Mouse (Mus musculus) heart, postnatal 4 days (tissue): ENCODE measurements around the gene Stat5a. TPM values are rescaled to one million over a fixed set of nuclear protein-coding genes. Genes with fewer than 3 reads are reported as not detected.

ENCODE experiments used
- DNase-seq: peaks from one replicate; pipeline ENCODE4 v3.0.0; 2021
- total RNA-seq, 2 experiments: library from RNA; stranded (reverse); gene quantifications; 2 replicates each; pipeline ENCODE4 v1.2.3; 2021

Gene Stat5a
- total RNA-seq, 2 experiments from 2014 or later, result 15.7 to 17.4 TPM

DNA sequence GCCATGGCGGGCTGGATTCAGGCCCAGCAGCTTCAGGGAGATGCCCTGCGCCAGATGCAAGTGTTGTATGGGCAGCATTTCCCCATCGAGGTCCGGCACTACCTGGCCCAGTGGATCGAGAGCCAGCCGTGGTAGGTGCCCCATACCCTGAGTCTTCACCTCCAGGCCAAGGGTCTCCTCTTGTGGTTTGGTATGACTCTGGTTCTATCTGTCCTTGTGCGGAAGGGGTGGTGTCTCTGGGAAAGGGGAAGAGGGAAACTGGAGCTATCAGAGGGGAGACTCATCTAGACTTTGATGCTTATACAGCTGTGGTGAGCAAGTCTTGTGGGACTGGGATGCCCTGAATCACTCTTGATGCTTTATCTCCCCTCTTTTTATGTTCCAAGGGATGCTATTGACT lies 2.2 kb downstream of the Stat5a start:
- no peak for DNase-seq

DNA sequence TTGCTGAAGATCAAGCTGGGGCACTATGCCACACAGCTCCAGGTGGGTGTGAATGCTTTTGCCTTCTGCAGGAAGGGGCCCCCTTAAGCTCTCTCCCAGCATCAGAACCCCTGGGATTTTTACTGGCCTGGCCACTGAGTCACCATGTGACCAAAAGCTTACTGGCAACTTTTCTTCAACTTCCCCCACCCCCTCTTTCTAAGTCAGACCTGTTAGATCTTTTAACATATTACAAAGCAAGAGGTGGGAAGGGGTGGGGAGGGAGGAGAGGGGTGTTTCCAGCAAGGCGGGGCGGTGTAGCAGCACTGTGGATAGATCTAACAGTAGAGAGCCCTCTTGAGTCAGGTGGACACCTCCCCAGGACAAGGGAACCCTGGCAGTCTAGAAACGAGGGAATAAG lies 2.7 kb downstream of the Stat5a start:
- DNase-seq, result no peak

DNA sequence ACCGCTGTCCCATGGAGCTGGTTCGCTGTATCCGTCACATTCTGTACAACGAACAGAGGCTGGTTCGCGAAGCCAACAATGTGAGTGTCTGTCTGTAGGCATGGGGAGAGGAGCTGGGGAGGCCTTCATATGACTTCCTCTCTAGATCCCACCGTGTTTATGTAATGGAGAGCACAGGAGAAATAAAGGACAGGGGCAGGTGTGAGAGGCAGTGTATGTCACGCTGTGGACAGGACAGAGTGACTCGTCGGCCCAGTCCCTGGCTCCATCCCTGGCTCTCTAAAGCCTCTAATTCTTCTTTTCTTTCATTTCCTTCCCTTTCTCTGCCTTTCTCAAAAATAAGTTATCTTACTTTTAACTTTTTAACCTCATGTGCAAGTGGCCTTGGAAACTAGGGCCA lies 4.0 kb downstream of the Stat5a start:
- no peak for DNase-seq

DNA sequence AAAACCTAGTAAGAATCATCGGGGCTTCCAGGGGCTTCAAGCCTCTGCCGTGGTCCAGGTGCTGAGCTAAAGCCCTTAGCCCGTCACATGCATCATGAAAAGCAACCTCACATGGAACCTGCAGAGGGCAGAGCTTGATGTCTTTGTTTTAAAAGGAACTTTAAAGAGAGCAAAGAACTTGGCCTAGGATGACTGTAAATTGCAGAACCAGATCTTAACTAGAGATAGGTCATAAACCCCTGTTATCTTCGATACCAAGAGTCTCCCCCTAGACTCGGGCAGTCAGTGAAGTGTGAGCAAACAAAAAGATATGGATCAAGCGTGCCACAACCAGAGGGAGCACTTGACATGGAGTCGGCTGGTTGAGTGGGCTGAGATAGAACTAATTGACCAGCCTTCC lies 6.5 kb downstream of the Stat5a start:
- no peak for DNase-seq

DNA sequence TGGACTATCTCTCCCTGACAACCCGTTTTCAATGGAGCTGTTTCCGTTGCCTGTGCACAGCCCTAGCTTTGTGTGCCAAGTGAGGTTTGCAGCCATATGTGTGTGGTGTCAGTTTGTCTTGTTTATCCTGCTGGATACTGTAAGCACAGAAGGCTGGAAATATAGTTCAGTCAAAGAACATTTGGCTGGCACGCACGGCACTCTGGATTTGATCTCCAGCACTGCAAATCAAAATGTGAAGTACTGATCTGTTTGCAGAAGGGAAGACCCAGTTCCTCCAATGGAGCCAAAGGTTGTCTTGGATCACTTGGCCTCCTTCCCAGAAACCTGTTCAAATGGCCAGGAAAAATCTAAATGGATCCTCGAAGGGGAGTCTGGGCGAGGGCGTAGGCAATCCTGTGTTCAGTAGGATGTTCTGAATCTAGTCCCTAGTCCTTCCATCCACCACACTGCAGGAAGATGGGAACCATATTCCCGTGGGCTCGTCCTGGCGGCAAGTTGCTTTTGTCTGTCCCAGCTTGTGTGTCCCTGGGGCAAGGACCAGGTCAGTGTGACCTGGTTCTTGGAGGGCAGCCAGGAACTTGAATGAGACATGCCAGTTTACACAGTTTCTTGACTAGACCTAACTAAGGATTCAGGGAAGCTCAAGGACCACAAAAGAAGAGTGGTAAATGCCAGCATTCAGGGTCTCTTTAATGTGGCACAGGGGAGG lies 11.3 kb downstream of the Stat5a start:
- DNase-seq, result no peak

DNA sequence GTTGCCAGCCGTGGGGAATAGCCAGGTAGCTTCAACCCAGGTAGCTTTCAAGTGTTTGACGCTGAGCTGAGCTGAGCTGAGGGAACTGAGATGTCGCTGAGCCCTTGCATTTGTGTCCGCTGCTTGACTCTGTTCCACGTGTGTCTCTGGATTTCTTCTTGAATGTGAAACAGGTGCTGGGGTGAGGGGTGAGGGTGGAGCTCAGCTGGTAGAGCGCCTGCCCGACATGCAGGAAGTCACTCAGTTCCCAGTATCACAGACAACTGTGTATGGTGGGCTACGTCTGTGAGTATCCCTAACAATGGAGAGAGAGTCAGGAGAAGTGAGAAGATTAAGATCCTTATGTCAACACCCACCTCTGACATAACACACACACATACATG lies 11.8 kb downstream of the Stat5a start:
- no peak for DNase-seq

DNA sequence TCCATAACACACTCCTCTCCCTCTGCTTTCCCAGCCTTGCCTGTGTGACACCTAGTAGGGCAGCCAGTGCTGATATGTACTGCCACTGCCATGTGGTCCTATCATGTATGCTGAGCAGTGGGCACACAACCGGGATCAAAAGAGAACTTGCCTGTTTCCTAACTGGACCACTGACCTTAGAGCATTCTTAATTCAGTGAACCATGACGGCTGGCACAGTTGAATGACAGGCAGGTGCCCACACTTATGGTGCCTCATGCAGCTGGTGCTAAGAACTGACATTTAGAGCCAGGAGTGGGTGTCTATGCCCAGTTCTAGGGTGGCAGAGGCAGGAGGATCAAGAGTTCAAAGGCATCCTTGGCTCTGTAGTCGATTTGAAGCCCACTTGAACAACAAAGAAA lies 16.6 kb downstream of the Stat5a start:
- no peak for DNase-seq

DNA sequence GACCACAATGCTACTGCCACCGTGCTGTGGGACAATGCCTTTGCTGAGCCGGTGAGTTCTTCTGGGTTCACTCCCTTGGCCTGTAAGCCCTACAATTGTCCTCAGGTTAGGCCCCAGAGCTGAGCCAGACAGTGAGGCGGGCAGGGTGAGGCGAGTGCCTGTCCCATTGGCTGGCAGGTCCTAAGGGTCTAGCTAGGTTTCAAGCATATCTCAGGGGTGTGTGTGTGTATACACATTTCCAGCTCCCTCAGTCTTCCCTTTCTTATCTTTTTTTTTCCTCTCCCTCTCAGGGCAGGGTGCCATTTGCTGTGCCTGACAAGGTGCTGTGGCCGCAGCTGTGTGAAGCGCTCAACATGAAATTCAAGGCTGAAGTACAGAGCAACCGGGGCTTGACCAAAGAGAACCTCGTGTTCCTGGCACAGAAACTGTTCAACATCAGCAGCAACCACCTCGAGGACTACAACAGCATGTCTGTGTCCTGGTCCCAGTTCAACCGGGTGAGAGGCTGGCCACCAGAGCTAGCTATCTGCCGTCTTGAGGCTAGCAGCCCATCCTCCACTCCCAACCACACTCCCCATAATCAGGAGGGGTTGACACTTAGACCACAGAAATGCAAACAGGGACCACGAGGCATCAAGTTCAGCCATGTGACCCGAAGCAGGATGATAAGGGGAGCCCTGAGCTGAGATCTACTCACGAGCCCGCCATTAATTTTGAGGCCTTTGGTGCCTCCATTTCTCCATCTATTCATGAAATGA lies 20.3 kb downstream of the Stat5a start:
- no peak for DNase-seq

DNA sequence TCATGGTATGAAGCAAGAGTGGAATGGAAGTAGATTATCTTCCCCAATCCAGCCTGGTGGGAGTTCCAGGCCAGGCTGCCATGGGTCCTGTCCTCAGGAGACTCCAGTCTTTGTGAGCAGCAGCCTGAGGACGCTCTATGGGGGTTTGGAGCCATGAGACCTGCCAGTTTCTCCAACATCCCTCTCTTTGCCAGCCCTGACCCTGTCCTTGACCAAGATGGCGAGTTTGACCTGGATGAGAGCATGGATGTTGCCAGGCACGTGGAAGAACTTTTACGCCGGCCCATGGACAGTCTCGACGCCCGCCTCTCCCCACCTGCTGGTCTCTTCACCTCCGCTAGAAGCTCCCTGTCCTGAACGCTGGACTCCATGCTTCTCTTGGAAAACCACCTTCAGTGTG lies 24.5 kb downstream of the Stat5a start:
- DNase-seq, result no peak

DNA sequence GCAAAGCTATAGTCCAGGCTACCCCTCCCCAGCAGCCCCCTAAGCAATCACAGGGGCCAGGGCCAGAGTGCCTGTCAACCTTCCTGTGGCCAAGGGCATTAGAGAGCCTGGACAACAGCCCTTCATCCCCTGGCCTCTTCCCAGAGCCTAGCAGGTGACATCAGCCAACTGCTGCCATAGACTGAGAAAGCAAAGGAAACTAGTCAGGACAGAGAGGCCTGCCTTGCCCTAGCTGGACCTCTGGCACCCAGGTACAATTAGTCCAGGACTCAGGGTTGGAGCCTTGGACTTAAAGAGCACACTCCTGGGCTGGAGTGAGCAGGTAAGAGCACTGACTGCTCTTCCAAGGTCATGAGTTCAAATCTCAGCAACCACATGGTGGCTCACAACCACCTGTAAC lies 26.3 kb downstream of the Stat5a start:
- DNase-seq, result no peak

DNA sequence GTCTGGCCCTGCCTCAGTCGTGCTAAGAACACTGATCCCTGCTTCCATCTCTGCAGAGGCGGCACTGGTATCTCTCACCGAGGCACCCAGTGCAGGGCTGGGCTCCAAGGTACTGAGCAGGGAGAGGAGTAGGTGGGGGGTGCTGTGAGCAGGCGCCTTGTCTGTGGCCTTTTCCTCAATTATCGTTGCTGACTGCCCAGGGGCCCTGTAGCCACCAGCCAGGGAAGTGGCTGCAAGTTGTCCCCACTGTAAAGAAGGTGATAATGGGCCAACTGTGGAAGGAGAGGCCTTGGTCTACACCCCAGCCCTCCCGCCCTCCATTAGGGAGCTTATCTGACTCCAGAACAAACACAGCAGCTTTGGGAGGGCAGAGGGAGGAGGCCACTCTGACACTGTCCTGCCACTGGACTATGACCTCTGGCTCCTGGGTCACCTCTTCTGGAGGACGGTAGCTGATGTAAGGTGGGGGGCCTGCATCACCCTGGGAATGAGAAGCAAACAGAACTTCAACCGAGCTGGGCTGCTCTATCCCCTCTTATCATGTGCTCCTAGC lies 27.1 kb downstream of the Stat5a start:
- no peak for DNase-seq

DNA sequence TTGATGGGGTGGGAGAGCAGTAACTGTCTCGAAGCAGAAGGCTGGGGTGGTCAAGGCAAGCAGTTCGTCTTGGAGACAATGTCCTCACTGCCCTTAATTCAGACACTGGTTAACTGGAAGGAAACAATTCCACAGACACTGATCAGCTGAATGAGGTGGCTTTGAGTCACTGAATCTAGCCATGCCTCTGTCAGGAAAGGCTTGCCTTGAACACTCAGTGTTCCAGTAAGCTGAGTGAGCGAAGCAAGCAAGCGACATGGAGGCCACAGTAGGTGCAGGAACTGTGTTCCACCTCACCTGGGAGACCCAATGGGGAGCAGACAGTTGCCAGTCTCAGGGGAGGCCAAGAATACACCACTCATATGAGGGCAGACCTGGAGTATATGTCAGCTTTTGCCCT lies 28.1 kb downstream of the Stat5a start:
- DNase-seq, result no peak

DNA sequence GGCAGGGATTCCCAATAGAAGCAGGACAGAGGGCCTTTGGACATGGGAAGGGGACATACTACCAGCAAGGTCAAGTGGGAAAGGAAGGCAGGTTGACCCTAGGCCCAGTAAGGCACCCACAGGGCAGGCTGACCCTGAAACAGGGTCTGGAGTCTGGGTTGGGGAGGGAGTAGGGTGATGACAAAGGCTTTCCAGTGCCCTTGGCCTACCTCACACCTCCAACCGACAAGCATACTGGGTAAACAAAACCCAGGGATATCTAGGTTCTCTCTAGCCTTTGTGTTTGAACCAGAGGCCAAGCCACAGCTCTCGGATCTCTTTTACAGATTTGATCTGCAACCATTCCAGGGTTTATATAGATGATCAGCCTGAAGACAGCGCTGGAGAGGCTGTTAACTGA lies 28.6 kb downstream of the Stat5a start:
- no peak for DNase-seq

DNA sequence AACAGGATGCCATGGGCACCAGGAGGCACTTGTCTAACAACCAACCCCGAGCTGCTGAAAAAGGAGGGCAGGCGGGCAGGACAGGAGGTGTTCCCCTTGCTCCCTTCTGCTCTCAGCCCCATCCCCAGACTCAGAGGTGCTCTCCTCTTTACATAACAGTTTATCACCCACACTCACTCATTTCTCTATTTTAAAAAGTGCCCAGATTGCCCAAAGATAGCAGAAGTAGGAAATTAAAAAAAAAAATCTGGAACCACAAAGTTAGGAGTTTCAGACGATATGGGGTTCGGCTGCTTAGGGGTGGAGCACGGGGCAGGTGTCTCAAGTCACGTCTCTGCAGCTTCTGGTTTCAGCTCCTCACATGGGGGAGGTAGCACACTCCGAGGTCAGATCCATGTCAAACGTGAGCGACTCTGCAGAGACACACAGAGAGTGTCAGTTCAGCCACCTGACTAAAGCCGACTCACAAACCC lies 29.2 kb downstream of the Stat5a start:
- DNase-seq, result no peak

DNA sequence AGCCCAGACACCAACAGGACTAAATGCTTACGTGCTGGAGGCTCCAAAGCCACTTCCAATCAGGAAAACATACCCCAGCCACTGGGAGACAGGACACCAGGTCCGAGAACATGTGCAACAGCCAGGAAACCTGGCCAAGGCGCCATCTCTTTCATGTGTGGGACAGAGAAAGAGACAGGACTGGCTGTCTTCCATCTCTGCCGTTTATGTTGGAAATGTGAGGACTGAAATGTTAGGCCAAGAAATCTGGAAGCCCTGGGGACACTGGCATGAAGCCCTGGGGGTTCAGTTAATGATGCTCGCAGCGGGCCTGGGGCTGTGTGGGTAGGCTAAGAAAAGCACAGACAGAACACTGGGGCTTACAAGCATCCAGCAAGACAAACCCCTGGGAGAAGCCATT lies 31.3 kb downstream of the Stat5a start:
- DNase-seq, result no peak

DNA sequence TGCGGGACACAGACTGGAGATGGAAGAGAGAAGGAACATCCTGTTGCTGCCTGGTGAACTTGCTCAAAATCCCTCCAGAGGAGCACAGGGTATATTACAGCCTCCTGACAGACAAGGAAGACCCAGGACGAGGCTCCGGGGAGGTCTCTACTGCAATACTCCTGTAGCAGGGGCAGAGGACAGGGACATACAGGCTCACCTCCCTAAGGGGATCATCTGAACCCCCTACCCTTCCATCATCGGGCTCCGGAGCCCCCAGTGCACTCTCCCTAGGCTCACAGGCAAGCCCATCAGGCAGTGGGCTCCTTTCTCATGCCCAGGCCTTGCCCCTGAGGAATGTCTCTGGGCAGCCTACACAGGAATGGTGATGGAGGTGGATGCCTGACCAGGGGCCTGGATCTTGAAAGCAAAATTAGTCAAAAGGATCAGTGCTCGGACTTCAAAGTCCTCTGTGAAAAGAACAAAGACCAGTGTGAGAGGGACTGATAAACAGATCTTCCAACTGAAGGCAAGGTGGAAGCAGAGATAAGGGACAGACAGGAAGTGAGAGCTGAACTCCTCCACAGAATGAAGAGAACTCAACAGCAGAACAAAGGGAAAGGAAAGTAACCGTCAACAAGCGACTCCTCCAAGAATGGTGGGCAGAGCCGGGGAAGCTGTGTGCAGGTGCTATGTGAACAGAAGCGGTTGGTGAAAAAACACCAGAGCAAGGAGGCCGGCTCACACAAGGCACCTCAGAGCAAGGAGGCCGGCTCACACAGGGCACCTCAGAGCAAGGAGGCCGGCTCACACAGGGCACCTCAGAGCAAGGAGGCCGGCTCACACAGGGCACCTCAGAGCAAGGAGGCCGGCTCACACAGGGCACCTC lies 32.3 kb downstream of the Stat5a start:
- no peak for DNase-seq

DNA sequence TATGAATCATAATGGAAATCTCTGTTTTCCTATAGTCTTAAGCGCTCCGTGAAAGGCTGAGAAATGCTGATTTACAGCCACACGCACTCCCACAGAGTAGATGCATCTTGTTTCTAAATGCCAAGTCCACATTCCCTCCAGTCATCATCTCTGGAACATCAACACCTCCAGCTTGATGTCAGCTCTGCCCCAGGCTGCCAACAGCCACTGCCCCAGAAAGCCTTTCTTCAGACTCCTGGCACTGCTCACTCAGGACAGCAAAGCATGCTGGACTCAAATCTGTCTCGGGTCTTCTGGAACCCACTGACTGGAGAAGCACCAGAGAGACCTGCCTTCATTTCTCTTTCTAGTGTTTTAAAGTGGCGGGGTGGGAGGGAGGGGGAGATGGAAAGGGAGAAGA lies 33.3 kb downstream of the Stat5a start:
- peak; percentile 52 for DNase-seq

DNA sequence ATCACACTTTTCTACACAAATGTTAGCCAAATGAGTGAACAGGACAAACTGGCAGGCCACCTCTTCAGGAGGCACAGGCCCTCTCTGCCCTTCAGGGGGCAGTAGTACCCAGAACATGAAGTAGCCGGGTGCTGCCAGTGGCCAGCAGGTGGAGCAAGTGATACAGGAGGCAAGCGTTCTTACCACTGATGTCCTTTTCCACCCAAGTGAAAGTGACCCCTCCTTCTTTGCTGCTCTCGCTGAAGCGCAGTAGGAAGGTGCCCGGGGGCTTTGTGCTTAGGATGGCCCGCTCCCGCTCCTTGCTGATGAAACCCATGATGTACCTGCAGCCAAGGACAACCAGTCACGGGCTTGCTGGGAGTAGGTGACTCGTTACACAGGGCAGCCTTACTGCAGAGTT lies 34.3 kb downstream of the Stat5a start:
- peak; percentile 95 for DNase-seq

DNA sequence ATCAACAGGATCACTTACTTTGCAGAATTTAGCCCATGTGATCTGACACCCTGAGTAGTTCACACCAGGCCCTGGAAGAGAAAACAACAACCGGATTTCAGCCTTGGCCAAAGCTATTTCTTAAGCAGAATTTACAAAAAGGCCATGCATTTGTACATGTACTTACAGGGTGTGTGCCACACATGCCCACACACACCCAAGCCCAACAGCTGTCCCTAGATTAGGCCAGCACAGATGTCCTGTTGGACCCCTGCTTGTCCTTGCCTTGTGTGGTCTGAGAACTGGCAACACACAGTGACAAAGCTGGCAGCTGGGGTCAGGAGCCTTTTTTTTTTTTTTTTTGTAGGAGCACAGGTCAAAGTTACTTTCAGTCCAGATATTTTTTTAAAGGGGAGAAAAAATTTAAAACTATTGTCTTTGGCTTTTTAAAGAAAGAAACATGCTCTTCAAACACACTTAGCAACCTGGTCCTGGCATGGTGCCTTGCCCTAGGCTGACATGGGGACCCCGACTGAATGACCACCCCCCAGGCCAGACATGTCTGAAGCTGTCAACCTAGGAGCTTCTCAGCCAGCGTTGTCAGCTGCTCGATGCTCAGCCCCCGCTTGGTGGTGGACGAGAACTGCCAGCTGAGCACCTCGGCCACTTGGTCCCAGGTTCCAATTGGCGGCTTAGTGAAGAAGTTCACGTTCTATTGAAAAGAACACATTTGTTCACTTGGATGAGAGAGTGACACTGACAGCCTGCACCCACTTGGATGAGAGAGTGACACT lies 35.2 kb downstream of the Stat5a start:
- DNase-seq, result no peak

DNA sequence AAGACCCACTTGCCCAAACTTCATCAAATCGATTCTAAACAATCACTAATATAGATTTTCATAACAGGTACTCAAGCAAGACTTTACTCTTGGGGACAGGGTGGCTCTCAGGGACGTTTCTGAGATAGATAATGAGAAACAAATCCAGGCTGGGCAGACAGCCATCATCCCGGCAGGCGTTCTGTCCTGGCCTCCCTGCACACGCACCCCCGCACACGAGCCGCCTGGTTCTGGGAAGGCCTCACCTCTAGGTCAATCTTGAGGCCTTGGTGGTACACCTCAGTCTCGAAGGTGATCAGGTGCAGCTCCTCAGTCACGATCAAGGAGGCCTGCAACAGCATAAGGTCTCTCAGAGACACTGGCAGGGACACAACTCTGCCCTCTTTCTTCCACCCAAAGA lies 36.9 kb downstream of the Stat5a start:
- no peak for DNase-seq

DNA sequence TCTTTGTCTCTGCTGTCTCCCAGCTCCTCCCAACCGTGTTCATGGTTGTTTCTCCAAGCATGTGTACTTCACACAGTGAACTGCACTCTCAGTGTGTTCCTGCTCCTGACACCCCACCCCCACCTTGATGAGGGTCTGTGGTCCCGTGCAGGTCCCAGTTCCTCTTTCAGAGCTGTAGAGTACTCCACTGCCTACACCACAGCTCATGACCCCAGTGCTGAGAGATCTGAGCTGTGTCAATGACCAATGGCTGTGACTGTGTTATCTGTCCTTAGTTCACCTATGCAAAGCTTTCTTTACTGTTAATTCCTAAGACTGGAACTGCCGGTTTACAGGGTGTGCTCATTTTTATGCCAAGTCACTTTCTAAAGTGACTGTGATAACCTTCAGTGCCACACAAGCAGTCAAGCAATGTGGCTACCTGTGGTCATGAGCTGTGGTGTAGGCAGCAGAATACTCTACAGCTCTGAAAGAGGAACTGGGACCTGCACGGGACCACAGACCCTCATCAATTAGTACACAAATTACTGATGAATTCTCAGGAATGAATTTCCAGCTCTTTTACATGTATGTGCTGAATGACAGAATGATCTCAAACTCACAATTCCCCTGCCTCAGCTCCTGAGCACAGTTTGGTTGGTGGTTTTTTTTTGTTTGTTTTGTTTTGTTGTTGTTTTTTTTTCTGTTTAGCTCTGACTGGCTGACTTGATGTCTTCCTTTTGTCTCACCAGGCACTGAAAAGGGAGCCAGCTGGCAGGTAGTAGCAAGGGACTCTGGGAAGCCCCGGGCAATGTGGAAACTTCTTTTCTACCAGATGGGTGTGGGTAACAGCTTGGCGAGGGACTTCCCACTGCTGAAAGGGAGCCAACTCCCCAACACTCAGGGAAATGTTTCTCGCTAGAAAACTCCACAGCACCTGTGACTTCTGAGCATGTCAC lies 38.4 kb downstream of the Stat5a start:
- DNase-seq, result no peak
